19 mouse cellular contexts compared by ENCODE assay signal in genomic region chr13:35603080-35603479, GRCm38 (mm10).
"Had no signal": no experiment of that assay in that cellular context is flagged by ENCODE, and none has a peak within 500 bp of the region (broad histone marks: within the 10 kb centered on the region; RNA-seq: fewer than 3 reads in every experiment).

No protein-coding gene starts in this region.

- DNase-seq: kidney, adult 8-10 months; kidney, postnatal 10 days; kidney, postnatal 36 days; lung, adult 18-20 months; lung, postnatal 10 days; lung, postnatal 36 days; retina, postnatal 1 day; right cerebral cortex, postnatal 25 days; thymus, postnatal 25 days had no signal

- H3K27ac ChIP-seq: kidney, embryonic 15.5 days; liver, embryonic 15.5 days; midbrain, embryonic 10.5 days; midbrain, embryonic 13.5 days; neural tube, embryonic 13.5 days had no signal

- H3K36me3 ChIP-seq: kidney, embryonic 15.5 days; liver, embryonic 15.5 days; lung, embryonic 15.5 days; midbrain, embryonic 10.5 days; midbrain, embryonic 13.5 days; neural tube, embryonic 13.5 days had no signal

- H3K9ac ChIP-seq: kidney, embryonic 15.5 days; liver, embryonic 15.5 days; lung, embryonic 15.5 days; midbrain, embryonic 13.5 days; neural tube, embryonic 13.5 days had no signal

- H3K27me3 ChIP-seq: kidney, embryonic 15.5 days; liver, embryonic 15.5 days; lung, embryonic 15.5 days; megakaryocyte, embryonic 14.5 days; midbrain, embryonic 13.5 days; neural tube, embryonic 13.5 days had no signal

- H3K4me3 ChIP-seq: kidney, embryonic 15.5 days; liver, embryonic 15.5 days; lung, embryonic 15.5 days; megakaryocyte, embryonic 14.5 days; midbrain, embryonic 10.5 days; midbrain, embryonic 13.5 days; myocyte; neural tube, embryonic 13.5 days had no signal

- H3K9me3 ChIP-seq: kidney, embryonic 15.5 days; liver, embryonic 15.5 days; lung, embryonic 15.5 days; midbrain, embryonic 10.5 days; midbrain, embryonic 13.5 days; neural tube, embryonic 13.5 days had no signal

- ATAC-seq: midbrain, embryonic 13.5 days; midbrain, embryonic 16.5 days had no signal

- H3K4me1 ChIP-seq: kidney, embryonic 15.5 days; lung, embryonic 15.5 days; midbrain, embryonic 10.5 days; midbrain, embryonic 13.5 days; neural tube, embryonic 13.5 days had no signal

- H3K4me2 ChIP-seq: kidney, embryonic 15.5 days; liver, embryonic 11.5 days; liver, embryonic 15.5 days; lung, embryonic 15.5 days; midbrain, embryonic 13.5 days; neural tube, embryonic 13.5 days had no signal
